Comparison of ENCODE assay signal across 18 mouse cellular contexts in the genomic region with DNA sequence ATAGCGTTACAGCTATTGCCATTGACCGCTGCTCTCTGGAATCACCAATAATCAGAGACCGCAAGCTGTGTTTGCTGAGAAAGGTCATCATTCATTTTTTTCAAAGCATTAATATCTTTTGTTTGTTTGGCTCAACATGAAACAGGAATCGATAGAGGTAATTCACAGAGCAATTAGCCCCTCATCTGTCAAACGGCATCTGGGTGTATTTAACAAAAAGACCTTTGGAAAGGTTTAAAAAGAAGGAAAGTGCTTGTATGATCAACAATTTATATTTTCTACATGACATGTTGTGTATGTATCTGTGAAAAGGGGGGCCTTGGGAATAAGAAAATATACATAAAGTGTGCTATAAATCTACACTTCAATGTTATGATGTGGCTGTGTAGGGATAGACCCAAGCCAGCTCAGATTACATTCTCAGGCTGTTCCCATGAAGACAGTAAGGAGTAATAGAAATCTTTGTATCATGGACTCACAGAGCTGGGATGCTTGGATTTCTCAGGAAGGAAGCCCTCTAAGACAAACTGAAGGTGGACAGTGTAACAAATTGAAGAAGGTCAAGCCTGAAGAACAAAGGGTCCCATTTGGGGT.
DNase-seq lines count a peak whose midpoint lies in the region; ATAC-seq and TF ChIP-seq lines count a peak whose summit lies in the region.
"Had no signal": no experiment of that assay in that cellular context is flagged by ENCODE, and none has a peak within 500 bp of the region (broad histone marks: within the 10 kb centered on the region; RNA-seq: fewer than 3 reads in every experiment).

No protein-coding gene starts in this region.

- H3K9me3 ChIP-seq in heart, embryonic 15.5 days (replicated peaks), result no peaks in the 10 kb centered on the region
- no peaks in the 10 kb centered on the region for H3K9me3 ChIP-seq in heart, embryonic 11.5 days (replicated peaks; ENCODE audit: control insufficient read depth, low read length)

- H3K4me2 ChIP-seq in heart, embryonic 15.5 days, result no peak overlapping the region
- H3K4me2 ChIP-seq in heart, embryonic 11.5 days, result no peak overlapping the region
- H3K4me2 ChIP-seq: midbrain, embryonic 11.5 days had no signal

- peak; percentile 16 for DNase-seq in kidney, postnatal 14 days
- DNase-seq in kidney, adult 18-20 months, result no peak
- DNase-seq in testis, postnatal 10 days (ENCODE audit: low spot score), result no peak
- DNase-seq: adrenal gland, postnatal 25 days; B cell, adult 2 months; cerebellum, adult 11-12 months; cerebellum, postnatal 14 days; embryo, embryonic 11 days; heart, adult 11 months; right cerebral cortex, adult 18-20 months; thymus, adult 2 months had no signal

- H3K4me1 ChIP-seq in heart, embryonic 15.5 days (replicated peaks), result peaks cover 17% of the 10 kb centered on the region
- peaks cover 27% of the 10 kb centered on the region for H3K4me1 ChIP-seq in heart, embryonic 11.5 days (ENCODE audit: control insufficient read depth, insufficient read depth, low read length)
- H3K4me1 ChIP-seq in testis, adult 2 months (ENCODE audit: control insufficient read depth, insufficient read depth, low read length), result no peaks in the 10 kb centered on the region

- no peak overlapping the region for H3K4me3 ChIP-seq in heart, embryonic 15.5 days
- H3K4me3 ChIP-seq in heart, embryonic 11.5 days (ENCODE audit: low read depth, low read length), result no peak overlapping the region
- no peak overlapping the region for H3K4me3 ChIP-seq in testis, adult 2 months (ENCODE audit: control insufficient read depth, low read depth, low read length)

- H3K27ac ChIP-seq in heart, embryonic 15.5 days, result 0 out of 2 replicates have a peak overlapping the region, but pooled peaks have one; percentile 0
- H3K27ac ChIP-seq in heart, embryonic 11.5 days (ENCODE audit: low read depth, low read length), result no peak overlapping the region
- peak overlapping the region; percentile 59; the same call in 1 of the 2 replicates for H3K27ac ChIP-seq in testis, adult 2 months (ENCODE audit: control insufficient read depth, insufficient read depth, low read depth, low read length)
- H3K27ac ChIP-seq: hindbrain, postnatal 0 days; liver, embryonic 14.5 days had no signal

- no peaks in the 10 kb centered on the region for H3K27me3 ChIP-seq in heart, embryonic 15.5 days
- peaks cover 3% of the 10 kb centered on the region; the same call in 1 of the 2 replicates for H3K27me3 ChIP-seq in heart, embryonic 11.5 days (ENCODE audit: control insufficient read depth, insufficient read depth, low read length)
- no peaks in the 10 kb centered on the region for H3K27me3 ChIP-seq in testis, adult 2 months (ENCODE audit: control insufficient read depth, insufficient read depth, low read length)

- TF ChIP-seq CTCF in testis, adult 2 months (IDR thresholded peaks at IDR 0.05; ENCODE audit: control insufficient read depth, insufficient read depth, insufficient replicate concordance, low read depth, low read length), result no peak

- no peak for TF ChIP-seq POLR2A in testis, adult 2 months (IDR thresholded peaks at IDR 0.05; ENCODE audit: control insufficient read depth, low read depth, low read length)

- ATAC-seq in heart, embryonic 15.5 days (replicated peaks; ENCODE audit: insufficient number of reproducible peaks, insufficient read depth, low FRiP score, low read depth), result no peak
- ATAC-seq in heart, embryonic 11.5 days (replicated peaks; ENCODE audit: insufficient number of reproducible peaks, low FRiP score, low TSS enrichment), result no peak
- no peak for ATAC-seq in inflammation-experienced regulatory T-cells, adult 6 months
- ATAC-seq: hindbrain, postnatal 0 days had no signal

- no peaks in the 10 kb centered on the region for H3K36me3 ChIP-seq in heart, embryonic 15.5 days
- no peaks in the 10 kb centered on the region for H3K36me3 ChIP-seq in heart, embryonic 11.5 days (ENCODE audit: control insufficient read depth, insufficient read depth, low read length)
- H3K36me3 ChIP-seq in testis, adult 2 months (ENCODE audit: control insufficient read depth, insufficient read depth, low read length), result no peaks in the 10 kb centered on the region

- WGBS in heart, embryonic 15.5 days, result 74% methylated on average over 5 of the region's 5 CpGs
- 71% methylated on average over 5 of the region's 5 CpGs for WGBS in heart, embryonic 11.5 days (ENCODE audit: insufficient replicate concordance)

- H3K9ac ChIP-seq in heart, embryonic 15.5 days, result no peak overlapping the region
- H3K9ac ChIP-seq in heart, embryonic 11.5 days (ENCODE audit: low read depth, low read length), result no peak overlapping the region
- H3K9ac ChIP-seq: liver, embryonic 14.5 days had no signal
